Mouse (Mus musculus): Measurements from ENCODE around the gene Tbpl1.

GRCm38 (mm10) chr10:22745922-22746321, 14.2 kb upstream of the Tbpl1 start:
- TF ChIP-seq POLR2A (IDR thresholded peaks at IDR 0.05; ENCODE audit: borderline replicate concordance, control insufficient read depth, low read depth, low read length) (no peak), CTCF (IDR thresholded peaks at IDR 0.05; ENCODE audit: control insufficient read depth, insufficient read depth, low read length) (no peak)

Data from bone marrow, adult 2 months (tissue).